Mouse (Mus musculus) embryonic fibroblast, embryonic 13.5 days (primary cell): ENCODE measurements around the gene Gm20917. TPM values are rescaled to one million over a fixed set of nuclear protein-coding genes. Genes with fewer than 3 reads are reported as not detected.
"Not testable (repeated sequence)": the region's sequence is repeated elsewhere in the genome, so short reads cannot be mapped to it uniquely, and the experiment has no call there.

Source experiments
- H3K27ac ChIP-seq: 2 replicates; pipeline ENCODE4 v1.5.1; 2012; ENCODE audit warnings: low read length, control low read depth, inconsistent platforms; ENCODE audit not compliant: insufficient read depth
- H3K4me1 ChIP-seq: 2 replicates; pipeline ENCODE4 v1.6.1; 2011; ENCODE audit warnings: low read length; ENCODE audit not compliant: control insufficient read depth, insufficient read depth
- H3K4me3 ChIP-seq: 2 replicates; pipeline ENCODE4 v1.5.1; 2011; ENCODE audit warnings: mild to moderate bottlenecking, control low read depth, low read length; ENCODE audit not compliant: insufficient read depth
- polyA plus RNA-seq: library from polyadenylated mRNA; stranded (reverse); fragments of >200 nt; gene quantifications from 2 replicates; pipeline ENCODE4 v1.2.4, GENCODE M21; 2011; ENCODE audit warnings: low read depth; ENCODE audit not compliant: missing spikeins, insufficient read length

Gene Gm20917
- not detected in 2 replicates for polyA plus RNA-seq

DNA sequence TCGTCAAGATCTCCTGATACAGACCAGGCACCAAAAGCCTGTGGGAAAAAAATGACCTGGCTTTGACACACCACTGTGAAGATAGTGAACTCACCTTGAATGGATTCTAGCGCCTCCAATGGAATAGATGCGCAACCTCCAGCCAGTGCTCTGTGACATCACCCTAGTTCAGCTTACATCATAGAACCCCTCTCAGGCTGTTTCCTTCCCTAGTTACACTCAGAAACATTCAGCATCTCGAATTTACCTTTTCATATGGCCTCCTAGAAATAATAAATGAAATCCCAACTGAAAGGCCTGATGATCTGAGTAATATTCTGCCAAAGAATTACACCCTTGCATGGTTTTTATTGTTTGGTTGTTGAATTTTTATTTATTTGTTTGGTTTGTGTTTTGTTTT, at the start of gene Gm20917:
TSS of gene Gm20917 (minus strand) at position 101 of the 400 bp plus-strand sequence.
- not testable (repeated sequence) for H3K4me1 ChIP-seq, H3K4me3 ChIP-seq, H3K27ac ChIP-seq

Other genes starting within 250 kb of the Gm20917 start
- not detected in 2 replicates for gene Gm20916, start 168.4 kb upstream of the Gm20917 start, polyA plus RNA-seq